Mouse (Mus musculus) C2C12 (cell line): ENCODE results near the gene 1600002K03Rik. TPM values are rescaled to one million over a fixed set of nuclear protein-coding genes. Genes with fewer than 3 reads are reported as not detected.

Source experiments
- H3K27me3 ChIP-seq: one replicate; pipeline ENCODE4 v1.6.1; 2011; ENCODE audit not compliant: control insufficient read depth, insufficient read depth, insufficient read length
- H3K36me3 ChIP-seq: one replicate; pipeline ENCODE4 v1.6.1; 2011; ENCODE audit not compliant: control insufficient read depth, insufficient read depth
- H3K4me3 ChIP-seq: one replicate; pipeline ENCODE4 v1.5.1; 2011; ENCODE audit warnings: mild to moderate bottlenecking, control low read depth; ENCODE audit not compliant: poor library complexity, insufficient read depth, severe bottlenecking
- H3K79me2 ChIP-seq: one replicate; pipeline ENCODE4 v1.6.1; 2011; ENCODE audit not compliant: control insufficient read depth, insufficient read depth
- H3K79me3 ChIP-seq: one replicate; pipeline ENCODE4 v1.6.1; 2011; ENCODE audit warnings: low read depth, control low read depth
- H3ac ChIP-seq: one replicate; pipeline ENCODE3; 2011; ENCODE audit warnings: low read depth; ENCODE audit not compliant: control insufficient read depth, insufficient read length
- CEBPB ChIP-seq: IDR thresholded peaks from one replicate; pipeline ENCODE4 v1.6.1; 2011; ENCODE audit warnings: low read depth, mild to moderate bottlenecking, control low read depth, moderate library complexity
- CTCF ChIP-seq: IDR thresholded peaks from one replicate; pipeline ENCODE4 v1.5.1; 2011; ENCODE audit not compliant: control insufficient read depth, insufficient read depth, insufficient read length
- FOSL1 ChIP-seq: IDR thresholded peaks from one replicate; pipeline ENCODE4 v1.8.0; 2011; ENCODE audit warnings: mild to moderate bottlenecking, low read length; ENCODE audit not compliant: poor library complexity, insufficient read depth, severe bottlenecking
- MAX ChIP-seq: IDR thresholded peaks from one replicate; pipeline ENCODE4 v1.6.1; 2011; ENCODE audit warnings: mild to moderate bottlenecking, control low read depth
- MYOD1 ChIP-seq: IDR thresholded peaks from one replicate; pipeline ENCODE4 v1.6.1; 2011; ENCODE audit warnings: low read depth; ENCODE audit not compliant: control insufficient read depth, insufficient read length
- MYOG ChIP-seq: IDR thresholded peaks from one replicate; pipeline ENCODE4 v1.6.1; 2011; ENCODE audit not compliant: control insufficient read depth, insufficient read length; ENCODE audit errors: extremely low read depth
- USF1 ChIP-seq: IDR thresholded peaks from one replicate; pipeline ENCODE4 v1.6.1; 2011; ENCODE audit warnings: low read depth, mild to moderate bottlenecking, control low read depth, moderate library complexity
- long read RNA-seq, 2 experiments: library from polyadenylated mRNA; unstranded; transcript quantifications; one replicate each; pipeline ENCODE4 v2.0.0; 2019 to 2020
- polyA plus RNA-seq: library from polyadenylated mRNA; unstranded; fragments of >200 nt; fragmentation: generic; extraction: Trizol; gene quantifications from one replicate; pipeline ENCODE4 v1.2.1, GENCODE M21; 2012; ENCODE audit warnings: missing spikeins

Gene 1600002K03Rik
- 33.4 TPM for polyA plus RNA-seq
- long read RNA-seq, experiment 1, transcript 1600002K03Rik-201 (3 exons, 678 nt), result major isoform, 6 of 7 reads
- long read RNA-seq, experiment 1, partial matches to known transcripts, result 1 of 7 reads
- long read RNA-seq, experiment 1, other reads (novel, unspliced or antisense), result 0 of 7 reads
- long read RNA-seq, experiment 2, partial matches to known transcripts, result 0 of 1 reads
- long read RNA-seq, experiment 2, other reads (novel, unspliced or antisense), result 0 of 1 reads

- Histone ChIP-seq H3K79me3 (peaks cover 13% of the 10 kb centered on the region), H3K79me2 (peaks cover 25% of the 10 kb centered on the region), H3K36me3 (peaks cover 31% of the 10 kb centered on the region), H3ac (peak within 1 kb of the TSS; percentile 93), H3K27me3 (no peaks in the 10 kb centered on the region), H3K4me3 (peak within 1 kb of the TSS; percentile 41)
- TF ChIP-seq USF1 (peak; percentile 94), FOSL1 (no peak), MAX (peak; percentile 44), CEBPB (peak; percentile 40)
Measured at GRCm38 (mm10) chr10:80172527-80173292, at the start of gene 1600002K03Rik. TSS of gene 1600002K03Rik (plus strand) at chr10:80172944.

GRCm38 (mm10) chr10:80123932-80124562 lies 48.7 kb upstream of the 1600002K03Rik start:
- Histone ChIP-seq H3ac (no peak overlapping the region), H3K36me3 (peaks cover 75% of the 10 kb centered on the region), H3K27me3 (no peaks in the 10 kb centered on the region), H3K79me2 (peaks cover 76% of the 10 kb centered on the region), H3K4me3 (no peak overlapping the region), H3K79me3 (peaks cover 64% of the 10 kb centered on the region)
- TF ChIP-seq FOSL1 (no peak), MYOD1 (no peak), CEBPB (no peak), CTCF (no peak), USF1 (no peak), MYOG (no peak)

- TF ChIP-seq FOSL1 (no peak), CEBPB (no peak), MAX (no peak), CTCF (no peak), MYOG (no peak), MYOD1 (no peak), USF1 (no peak)
- Histone ChIP-seq H3K36me3 (peaks cover 80% of the 10 kb centered on the region), H3ac (no peak overlapping the region), H3K79me2 (peaks cover 38% of the 10 kb centered on the region), H3K27me3 (no peaks in the 10 kb centered on the region), H3K4me3 (no peak overlapping the region), H3K79me3 (peaks cover 26% of the 10 kb centered on the region)
Measured at GRCm38 (mm10) chr10:80127920-80128319, 44.8 kb upstream of the 1600002K03Rik start.

- Histone ChIP-seq H3K79me3 (peaks cover 7% of the 10 kb centered on the region), H3K4me3 (no peak overlapping the region), H3K79me2 (peaks cover 18% of the 10 kb centered on the region), H3ac (no peak overlapping the region), H3K27me3 (no peaks in the 10 kb centered on the region), H3K36me3 (peaks cover 63% of the 10 kb centered on the region)
- TF ChIP-seq CEBPB (no peak), MAX (no peak), CTCF (no peak), MYOD1 (no peak), USF1 (no peak), FOSL1 (no peak), MYOG (no peak)
Measured at GRCm38 (mm10) chr10:80129846-80130245, 42.9 kb upstream of the 1600002K03Rik start.

GRCm38 (mm10) chr10:80130403-80131031 lies 42.2 kb upstream of the 1600002K03Rik start:
- TF ChIP-seq MAX, result no peak
- no peak for TF ChIP-seq CEBPB
- no peak for TF ChIP-seq FOSL1
- TF ChIP-seq MYOD1, result no peak
- TF ChIP-seq CTCF, result no peak
- TF ChIP-seq MYOG, result no peak
- no peak for TF ChIP-seq USF1
- peaks cover 2% of the 10 kb centered on the region for H3K79me3 ChIP-seq
- H3K4me3 ChIP-seq, result no peak overlapping the region
- H3K36me3 ChIP-seq, result peaks cover 58% of the 10 kb centered on the region
- H3ac ChIP-seq, result no peak overlapping the region
- peaks cover 12% of the 10 kb centered on the region for H3K79me2 ChIP-seq
- H3K27me3 ChIP-seq, result no peaks in the 10 kb centered on the region
